Mouse (Mus musculus): ENCODE measurements around the gene Hsd3b2.
"Not testable (repeated sequence)": the region's sequence is repeated elsewhere in the genome, so short reads cannot be mapped to it uniquely, and the experiment has no call there.

The Hsd3b2 gene

GRCm38 (mm10) chr3:98724376-98724775 lies at the start of gene Hsd3b2:
Gene Hsd3b2, minus strand, starts transcription at chr3:98724543.
- peak in 1 of 2 experiments; percentile 13 for DNase-seq

DNA sequence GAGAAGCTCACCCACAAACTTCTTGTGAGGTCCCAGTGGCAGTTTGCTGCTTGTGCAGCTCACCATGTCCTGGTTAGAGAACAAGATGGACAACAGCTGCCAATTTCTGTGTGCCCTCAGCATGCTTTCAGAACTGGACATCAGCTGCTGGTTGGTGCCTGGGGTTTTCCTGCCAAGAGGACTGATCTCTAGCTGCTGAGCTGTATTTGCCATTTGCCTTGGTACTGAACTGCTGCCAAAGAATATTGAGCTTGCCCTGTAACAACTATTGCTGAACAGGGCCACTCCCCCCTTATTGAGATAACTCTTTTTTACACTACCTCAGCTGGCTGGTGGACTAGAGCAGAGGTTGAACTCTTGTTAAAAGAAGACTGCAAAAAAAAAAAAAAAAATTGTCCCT lies 39.8 kb upstream of the Hsd3b2 start:
- DNase-seq = no peak

DNA sequence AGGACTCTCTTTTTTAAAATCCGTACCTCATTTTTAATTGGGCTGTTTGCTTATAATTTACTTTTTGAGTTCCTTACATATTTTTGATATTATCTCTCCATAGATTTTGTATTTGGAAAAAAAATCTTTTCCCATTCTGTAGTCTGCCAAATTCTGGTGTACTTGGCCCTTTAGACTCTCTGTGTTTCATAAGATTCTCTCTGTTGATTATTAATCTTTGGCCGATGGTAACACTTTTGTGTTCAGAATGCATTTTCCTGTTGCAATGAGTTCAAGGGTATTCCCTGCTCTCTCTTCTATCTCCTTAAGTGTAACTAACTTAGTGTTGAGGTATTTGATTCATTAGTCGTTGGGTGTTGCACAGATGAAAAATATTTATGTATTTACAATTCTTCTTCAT lies 32.5 kb upstream of the Hsd3b2 start:
- DNase-seq = no peak

DNA sequence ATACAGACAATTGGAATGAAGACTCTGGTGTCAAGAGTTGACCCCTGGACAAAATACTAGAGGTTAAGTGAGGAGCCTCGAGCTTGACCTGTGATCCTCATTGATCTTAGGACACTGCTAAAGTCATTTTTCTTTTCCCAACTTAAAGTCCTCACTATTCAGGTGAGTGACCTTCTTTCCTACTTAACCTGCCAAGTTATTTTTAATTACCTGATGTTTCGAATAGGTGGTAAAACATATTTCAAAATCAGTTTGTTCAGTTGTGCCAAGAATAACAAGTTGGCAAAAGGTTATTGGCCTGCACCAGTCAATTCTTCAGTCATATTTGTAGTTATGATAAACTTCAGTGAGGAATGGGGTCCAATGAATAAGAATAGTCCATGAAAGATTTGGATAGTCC lies 27.8 kb upstream of the Hsd3b2 start:
- DNase-seq = no peak

DNA sequence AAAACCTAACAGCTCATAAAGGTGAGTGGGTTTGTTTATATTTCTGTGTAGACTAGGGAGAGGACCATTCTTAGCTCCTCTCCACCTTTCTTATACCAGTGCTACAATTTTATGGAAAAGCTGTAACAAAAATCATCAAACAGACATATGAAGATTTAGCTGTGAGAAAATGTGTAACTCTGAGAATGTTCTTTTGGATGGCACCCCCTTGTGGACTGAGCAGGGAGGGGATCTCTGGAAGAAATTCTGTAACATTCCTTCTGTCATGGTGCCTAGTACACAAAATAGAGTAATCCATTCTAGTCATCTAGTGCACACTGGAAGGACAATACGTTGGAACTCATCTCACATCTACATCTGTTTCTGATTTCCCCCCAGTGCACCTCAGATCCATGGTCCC lies 16.7 kb upstream of the Hsd3b2 start:
- not testable (repeated sequence) for DNase-seq

- DNase-seq = no peak
Measured at GRCm38 (mm10) chr3:98734340-98734739, 10.0 kb upstream of the Hsd3b2 start.

DNA sequence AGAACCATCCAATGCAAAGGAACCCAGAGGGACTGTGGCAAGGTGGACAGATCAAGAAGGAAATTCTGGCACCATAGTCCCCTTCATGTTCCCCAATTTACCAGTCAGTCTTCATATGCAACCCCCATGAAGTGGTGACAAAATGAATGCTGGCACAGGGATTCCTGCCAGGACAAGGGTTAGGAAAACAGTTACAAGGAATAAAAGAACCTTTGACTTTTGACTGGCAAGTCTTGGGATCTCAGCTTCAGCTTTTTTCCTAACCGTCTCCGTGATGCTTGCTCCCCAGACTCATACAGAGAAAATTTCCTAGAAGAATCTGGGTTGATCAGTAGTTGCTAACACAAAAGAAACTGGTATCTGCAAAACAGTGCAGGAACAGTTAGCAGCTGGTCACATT lies 9.4 kb upstream of the Hsd3b2 start:
- no peak for DNase-seq

- peak; percentile 27 to 40 for DNase-seq
Measured at GRCm38 (mm10) chr3:98726281-98726680, 1.9 kb upstream of the Hsd3b2 start.

- DNase-seq = no peak
Measured at GRCm38 (mm10) chr3:98720740-98721139, 3.6 kb downstream of the Hsd3b2 start.

DNA sequence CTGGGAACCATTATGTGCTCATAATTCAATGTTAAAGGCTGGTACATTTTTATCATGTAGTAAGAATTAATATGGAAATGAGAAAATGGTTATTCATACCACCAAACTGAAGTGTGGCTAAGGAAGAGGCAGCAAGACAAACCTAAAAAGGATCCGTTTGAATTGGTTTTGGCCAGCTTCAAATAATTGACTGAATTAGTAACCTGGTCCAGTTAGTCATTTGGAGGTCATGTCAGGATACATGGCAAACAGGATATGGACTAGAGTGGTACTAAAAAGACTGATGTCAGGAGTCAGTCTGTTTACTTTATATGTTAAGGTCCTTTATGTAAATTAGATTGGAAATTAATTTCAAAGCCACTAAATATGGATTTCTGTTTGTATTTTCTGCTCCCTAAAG lies 41.9 kb downstream of the Hsd3b2 start:
- no peak for DNase-seq

DNA sequence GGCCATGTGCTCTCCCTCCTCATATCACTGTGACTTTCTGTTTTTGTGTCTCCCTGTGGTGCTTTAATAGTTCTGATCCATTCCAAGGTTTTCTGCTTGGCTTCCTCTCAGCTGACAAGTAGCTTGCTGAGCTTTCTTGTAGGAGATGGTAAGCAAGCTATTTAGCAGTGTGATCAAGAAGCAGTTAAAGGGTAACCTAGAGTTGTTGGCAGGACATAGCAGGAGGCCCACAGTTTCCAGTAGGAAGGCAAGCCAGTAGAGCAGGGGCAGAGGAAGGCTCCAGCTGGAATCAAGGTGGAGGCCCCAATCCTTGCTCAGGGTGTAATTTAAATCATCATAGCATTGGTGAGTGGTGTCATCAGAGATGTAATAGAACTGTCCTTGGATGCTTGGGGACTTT lies 43.6 kb downstream of the Hsd3b2 start:
- DNase-seq = no peak
